ENCODE assay signal across 19 mouse cellular contexts in the genomic region with DNA sequence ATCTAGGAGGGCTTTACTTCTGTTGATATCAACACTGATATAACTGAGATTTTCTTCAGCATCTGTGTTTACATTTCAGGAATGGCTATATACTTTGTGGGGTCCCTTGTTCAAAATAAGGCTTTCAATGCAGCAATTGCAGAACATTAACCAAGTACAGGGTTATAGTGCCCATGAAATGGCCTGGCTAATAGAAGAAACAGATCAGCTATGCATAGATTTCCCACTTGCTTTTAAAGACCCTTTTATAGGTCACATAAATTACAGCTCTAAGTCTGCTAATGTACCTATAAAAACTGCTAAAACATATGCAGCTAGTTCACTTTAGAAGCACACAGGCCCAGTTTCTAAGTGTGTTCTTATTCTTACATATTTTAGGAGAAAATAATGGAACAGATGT.
DNase-seq lines count a peak whose midpoint lies in the region; ATAC-seq and TF ChIP-seq lines count a peak whose summit lies in the region.
"Had no signal": no experiment of that assay in that cellular context is flagged by ENCODE, and none has a peak within 500 bp of the region (broad histone marks: within the 10 kb centered on the region; RNA-seq: fewer than 3 reads in every experiment).

No protein-coding gene starts in this region.

- no peak overlapping the region for H3K4me3 ChIP-seq in neural tube, embryonic 14.5 days (ENCODE audit: low read depth, low read length)
- no peak overlapping the region for H3K4me3 ChIP-seq in limb, embryonic 12.5 days (replicated peaks)
- H3K4me3 ChIP-seq in limb, embryonic 14.5 days (replicated peaks; ENCODE audit: low read length) = no peak overlapping the region
- H3K4me3 ChIP-seq: embryonic facial prominence, embryonic 10.5 days; embryonic facial prominence, embryonic 12.5 days; forebrain, embryonic 13.5 days; forebrain, embryonic 15.5 days had no signal

- ATAC-seq in neural tube, embryonic 14.5 days (ENCODE audit: low read depth) = 0 out of 2 replicates have a peak, but pooled peaks have one; percentile 44
- peak; percentile 83 for ATAC-seq in limb, embryonic 12.5 days (ENCODE audit: insufficient number of reproducible peaks, insufficient read depth, low FRiP score, low TSS enrichment, low read depth)
- peak; percentile 41; the same call in 1 of the 2 replicates for ATAC-seq in limb, embryonic 14.5 days (ENCODE audit: low FRiP score, low read depth)
- ATAC-seq: forebrain, embryonic 13.5 days; forebrain, embryonic 15.5 days had no signal

- no peak for DNase-seq in neural tube, embryonic 10.5 days (ENCODE audit: extremely low spot score, low spot score)
- DNase-seq in limb, embryonic 14.5 days (ENCODE audit: low spot score) = peak; percentile 6
- DNase-seq in heart, adult 9 months (ENCODE audit: low spot score in 2 of 2) = no peak
- DNase-seq in embryo, embryonic 10.5 days (ENCODE audit: low spot score) = no peak
- DNase-seq: adrenal gland, adult 2 months; adrenal gland, postnatal 10 days; adrenal gland, postnatal 25 days; cerebellum, adult 11 months; cerebellum, adult 18-20 months; cerebellum, adult 8-10 months; cerebellum, adult 9-11 months; cerebellum, postnatal 14 days; cerebellum, postnatal 36 days had no signal

- TF ChIP-seq POLR2A in limb, embryonic 14.5 days (IDR thresholded peaks at IDR 0.05; ENCODE audit: borderline replicate concordance, extremely low read depth, insufficient read depth, insufficient read length) = no peak

- no peaks in the 10 kb centered on the region for H3K36me3 ChIP-seq in neural tube, embryonic 14.5 days (ENCODE audit: control insufficient read depth, insufficient read depth, low read length)
- H3K36me3 ChIP-seq in limb, embryonic 12.5 days = no peaks in the 10 kb centered on the region
- H3K36me3 ChIP-seq in limb, embryonic 14.5 days (ENCODE audit: control insufficient read depth, insufficient read depth, low read length) = no peaks in the 10 kb centered on the region
- H3K36me3 ChIP-seq: embryonic facial prominence, embryonic 10.5 days; embryonic facial prominence, embryonic 12.5 days; forebrain, embryonic 15.5 days had no signal

- H3K9ac ChIP-seq in neural tube, embryonic 14.5 days (replicated peaks; ENCODE audit: low read depth, low read length) = no peak overlapping the region
- no peak overlapping the region for H3K9ac ChIP-seq in limb, embryonic 12.5 days (replicated peaks)
- H3K9ac ChIP-seq in limb, embryonic 14.5 days (ENCODE audit: low read depth, low read length, severe bottlenecking) = no peak overlapping the region
- H3K9ac ChIP-seq: embryonic facial prominence, embryonic 12.5 days; forebrain, embryonic 13.5 days; forebrain, embryonic 15.5 days had no signal

- no peak overlapping the region for H3K27ac ChIP-seq in neural tube, embryonic 14.5 days (ENCODE audit: low read depth, low read length)
- H3K27ac ChIP-seq in limb, embryonic 12.5 days = no peak overlapping the region
- H3K27ac ChIP-seq in limb, embryonic 14.5 days (replicated peaks; ENCODE audit: low read depth, low read length) = no peak overlapping the region
- H3K27ac ChIP-seq: embryonic facial prominence, embryonic 10.5 days; embryonic facial prominence, embryonic 12.5 days; forebrain, embryonic 13.5 days; forebrain, embryonic 15.5 days had no signal

- H3K27me3 ChIP-seq in neural tube, embryonic 14.5 days (ENCODE audit: control insufficient read depth, insufficient read depth, low read length) = no peaks in the 10 kb centered on the region
- no peaks in the 10 kb centered on the region for H3K27me3 ChIP-seq in limb, embryonic 12.5 days
- no peaks in the 10 kb centered on the region for H3K27me3 ChIP-seq in limb, embryonic 14.5 days (ENCODE audit: control insufficient read depth, insufficient read depth, low read length)
- H3K27me3 ChIP-seq: embryonic facial prominence, embryonic 12.5 days; forebrain, embryonic 13.5 days; forebrain, embryonic 15.5 days had no signal

- no peaks in the 10 kb centered on the region for H3K9me3 ChIP-seq in neural tube, embryonic 14.5 days (ENCODE audit: control insufficient read depth, low read length)
- H3K9me3 ChIP-seq in limb, embryonic 12.5 days = no peaks in the 10 kb centered on the region
- no peaks in the 10 kb centered on the region for H3K9me3 ChIP-seq in limb, embryonic 14.5 days (ENCODE audit: control insufficient read depth, low read length)
- H3K9me3 ChIP-seq: embryonic facial prominence, embryonic 10.5 days; embryonic facial prominence, embryonic 12.5 days; forebrain, embryonic 13.5 days; forebrain, embryonic 15.5 days had no signal

- H3K4me2 ChIP-seq in neural tube, embryonic 14.5 days (ENCODE audit: low read depth, low read length) = no peak overlapping the region
- H3K4me2 ChIP-seq in limb, embryonic 12.5 days = no peak overlapping the region
- H3K4me2 ChIP-seq in limb, embryonic 14.5 days (replicated peaks; ENCODE audit: low read depth, low read length, severe bottlenecking) = no peak overlapping the region
- H3K4me2 ChIP-seq: embryonic facial prominence, embryonic 12.5 days; forebrain, embryonic 13.5 days; forebrain, embryonic 15.5 days had no signal

- H3K4me1 ChIP-seq in neural tube, embryonic 14.5 days (ENCODE audit: control insufficient read depth, insufficient read depth, low read length) = no peaks in the 10 kb centered on the region
- peaks cover 19% of the 10 kb centered on the region for H3K4me1 ChIP-seq in limb, embryonic 12.5 days (replicated peaks)
- H3K4me1 ChIP-seq in limb, embryonic 14.5 days (ENCODE audit: control insufficient read depth, insufficient read depth, low read length) = peaks cover 8% of the 10 kb centered on the region; the same call in 1 of the 2 replicates
- H3K4me1 ChIP-seq: embryonic facial prominence, embryonic 10.5 days; embryonic facial prominence, embryonic 12.5 days; forebrain, embryonic 13.5 days; forebrain, embryonic 15.5 days had no signal
